Mouse (Mus musculus) adrenal gland (tissue): ENCODE data around the gene Rab5if.
"Not testable (repeated sequence)": the region's sequence is repeated elsewhere in the genome, so short reads cannot be mapped to it uniquely, and the experiment has no call there.

Experiments used
- intact Hi-C: fragments of 180-260 bp; cut with DNase I; formaldehyde crosslinking; loops from one replicate; pipeline ENCODE4 v1.15.1; 2025

The Rab5if gene

DNA sequence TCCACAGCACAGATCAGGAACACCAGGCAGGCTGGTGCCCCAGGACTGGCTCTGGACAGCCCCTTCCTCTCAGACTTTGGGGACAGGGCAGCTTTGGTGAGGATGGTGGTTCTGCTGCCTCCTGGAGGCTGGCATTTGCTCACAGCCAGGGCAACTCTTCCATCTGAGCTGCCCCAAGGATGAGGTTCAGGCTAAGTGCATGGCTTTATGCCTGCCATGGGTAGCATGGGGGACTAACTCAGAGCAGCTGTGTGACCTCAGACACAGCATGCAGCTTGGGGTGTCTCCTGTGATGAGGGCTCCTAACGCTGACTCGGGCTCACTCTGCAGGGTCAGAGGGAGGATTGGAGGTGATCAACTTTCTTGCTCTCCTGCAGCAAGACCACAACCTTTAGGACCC, 22.7 kb downstream of the Rab5if start:
- intact Hi-C loops: not testable (repeated sequence)

DNA sequence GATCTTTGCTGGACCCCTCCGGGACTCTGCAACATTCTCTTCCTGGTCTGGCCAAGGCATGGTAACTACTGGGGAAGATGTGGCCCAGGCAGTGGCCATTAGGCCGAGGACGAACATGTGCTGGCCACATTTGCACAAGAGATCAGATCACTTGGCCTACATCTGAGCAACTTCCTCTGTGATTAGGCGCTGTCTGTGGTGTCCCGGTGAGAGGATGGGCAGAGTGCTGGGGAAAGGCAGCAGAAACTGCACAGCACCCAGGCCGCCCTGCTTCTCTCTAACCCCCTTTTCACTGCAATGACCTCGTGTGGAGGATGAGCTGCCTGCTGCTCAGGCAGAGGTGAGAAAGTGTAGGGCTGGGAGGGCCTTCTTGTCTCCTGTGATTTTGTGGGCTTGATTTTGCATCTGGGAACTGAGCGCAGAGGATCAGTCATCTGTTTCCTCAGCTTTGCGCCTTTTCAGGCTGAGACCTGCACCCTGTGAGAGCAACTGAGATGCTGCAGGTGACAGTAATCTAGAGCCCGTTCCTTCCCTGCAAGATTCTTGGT, 23.2 kb downstream of the Rab5if start:
- intact Hi-C loops: no loop called here

DNA sequence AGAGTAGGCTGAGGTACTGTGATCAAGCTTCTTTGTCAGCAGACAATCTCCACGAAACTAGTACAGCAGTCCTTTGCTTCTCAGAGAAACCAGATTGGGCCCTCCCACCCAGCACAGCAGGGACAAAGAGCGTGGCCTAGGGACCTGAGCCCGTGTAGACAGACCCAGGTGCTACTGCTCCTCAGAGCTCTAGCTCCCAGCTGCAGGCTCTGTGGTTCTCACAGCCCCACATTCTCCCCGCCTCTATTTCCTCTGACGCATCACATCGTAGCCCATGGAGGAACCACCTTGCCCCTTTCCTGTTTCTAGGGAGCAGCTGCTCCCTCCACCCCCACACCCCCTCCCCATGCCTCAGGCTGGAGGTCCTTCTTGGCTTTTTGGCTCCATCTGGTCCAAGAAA, 24.1 kb downstream of the Rab5if start, which contains the start of gene Sla2:
Sla2 (minus strand) TSS at position 176 of the 400 bp plus-strand sequence.
- intact Hi-C loops: no loop called here

DNA sequence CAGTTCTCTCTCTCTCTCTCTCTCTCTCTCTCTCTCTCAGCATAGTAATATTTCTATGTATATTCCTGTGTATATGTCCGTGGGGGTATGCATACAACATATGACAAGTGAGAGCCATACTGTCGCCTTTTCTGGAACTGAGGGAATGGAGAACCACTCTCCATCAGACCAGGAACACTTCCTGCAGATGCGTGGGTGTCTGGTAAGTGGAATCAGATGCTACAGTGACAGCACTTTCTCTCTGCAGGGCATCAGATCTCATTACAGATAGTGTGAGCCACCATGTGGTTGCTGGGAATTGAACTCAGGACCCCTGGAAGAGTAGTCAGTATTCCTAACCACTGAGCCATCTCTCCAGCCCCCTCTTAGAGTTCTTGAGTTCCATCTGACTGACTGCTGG, 25.6 kb downstream of the Rab5if start:
- intact Hi-C loops: no loop called here

DNA sequence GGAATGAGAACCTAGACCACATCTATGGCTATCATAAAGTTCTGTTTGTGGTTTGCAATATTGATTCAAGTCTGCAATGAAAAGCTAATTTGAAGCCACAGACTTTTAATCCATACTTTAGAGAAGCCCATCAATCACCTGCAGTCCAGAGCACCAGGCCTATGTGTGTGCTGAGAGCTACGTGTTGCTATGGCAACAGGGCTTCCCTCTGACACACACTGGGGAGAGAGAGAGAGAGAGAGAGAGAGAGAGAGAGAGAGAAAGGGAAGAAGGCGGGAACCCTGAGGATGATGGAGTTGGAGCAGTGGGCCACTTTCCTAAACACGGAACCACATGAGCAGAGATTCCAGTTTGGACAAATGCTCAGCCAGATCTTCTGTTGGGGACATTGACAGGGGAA, 29.3 kb downstream of the Rab5if start:
- intact Hi-C loops: no loop called here

DNA sequence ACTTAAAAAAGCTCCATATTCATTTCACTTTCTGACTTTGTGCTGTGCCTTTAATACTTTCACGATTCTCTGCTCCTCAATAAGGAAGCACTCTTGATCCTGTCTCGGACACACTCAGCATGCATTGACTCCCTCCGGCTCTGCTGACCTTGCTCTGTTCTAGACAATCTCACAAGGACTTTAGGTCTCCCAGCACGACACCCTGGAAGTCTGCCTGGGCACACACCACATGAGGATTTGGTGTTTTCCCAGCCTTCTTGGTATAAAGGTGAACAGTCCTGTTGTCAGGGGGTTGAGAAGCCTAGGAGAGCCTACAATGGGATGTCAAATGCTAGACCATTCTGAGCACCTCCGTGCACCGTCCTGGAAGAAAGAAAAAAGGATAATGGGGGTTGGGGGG, 29.9 kb downstream of the Rab5if start:
- intact Hi-C loops: no loop called here

DNA sequence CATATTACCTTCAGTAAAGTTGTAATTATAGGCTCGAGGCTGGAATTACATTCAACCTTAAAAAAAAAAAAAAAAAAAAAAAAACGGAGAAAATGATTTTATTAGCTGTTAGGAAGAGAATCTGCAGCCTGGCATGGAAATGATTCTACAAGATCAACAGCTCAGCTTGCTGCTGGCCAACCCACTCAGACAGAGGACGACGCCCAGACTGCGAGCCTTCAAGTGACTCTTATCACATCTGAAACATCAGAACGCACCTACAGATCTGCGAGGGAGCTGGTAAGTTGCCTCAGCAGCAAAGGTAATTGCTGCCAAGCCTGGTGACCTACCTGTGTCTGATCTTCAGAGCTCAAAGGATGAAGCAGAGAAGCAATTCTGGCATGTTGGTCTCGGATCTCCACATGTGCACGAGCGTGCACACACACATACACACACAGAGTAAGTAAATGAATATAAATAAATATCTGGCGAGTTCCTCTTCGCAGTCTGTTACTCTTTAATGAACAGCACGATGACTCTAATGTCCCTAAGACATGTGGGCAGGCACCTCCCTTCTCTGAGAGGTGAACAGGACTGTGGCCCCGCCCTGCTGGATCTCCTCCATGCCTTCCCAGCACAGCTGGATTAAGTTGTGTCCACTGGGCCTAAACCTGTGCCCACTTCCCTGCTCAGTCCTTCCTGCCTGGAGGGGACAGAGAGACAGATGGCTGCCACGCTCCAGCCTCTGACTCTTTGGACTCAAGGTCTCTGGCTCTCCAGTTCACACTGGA, 31.8 kb downstream of the Rab5if start:
- intact Hi-C loops: no loop called here

DNA sequence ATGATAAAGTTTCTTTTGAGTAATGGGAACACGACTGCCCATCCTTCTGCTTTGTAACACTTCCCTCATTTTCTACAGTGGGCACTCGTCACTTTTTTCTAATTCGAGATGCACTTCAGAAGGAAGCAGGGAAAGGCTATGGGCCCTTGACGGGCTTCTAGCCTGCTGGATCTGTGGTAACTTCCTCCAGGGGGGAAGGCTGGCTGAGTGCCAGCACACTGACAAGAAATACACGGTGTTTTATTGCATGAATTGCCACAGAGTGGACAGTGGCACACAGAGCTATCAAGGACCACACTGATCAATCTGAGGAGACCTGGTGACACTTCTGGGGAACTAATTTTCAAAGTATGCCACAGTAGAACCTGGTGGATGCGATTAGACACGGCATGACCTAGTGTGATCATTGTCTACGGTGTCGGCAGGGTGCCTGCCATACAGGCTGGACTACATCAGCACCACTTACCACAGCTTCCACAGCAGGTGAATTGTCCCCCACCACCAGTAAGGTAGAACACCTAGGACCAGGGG, 33.5 kb downstream of the Rab5if start:
- intact Hi-C loops: no loop called here

DNA sequence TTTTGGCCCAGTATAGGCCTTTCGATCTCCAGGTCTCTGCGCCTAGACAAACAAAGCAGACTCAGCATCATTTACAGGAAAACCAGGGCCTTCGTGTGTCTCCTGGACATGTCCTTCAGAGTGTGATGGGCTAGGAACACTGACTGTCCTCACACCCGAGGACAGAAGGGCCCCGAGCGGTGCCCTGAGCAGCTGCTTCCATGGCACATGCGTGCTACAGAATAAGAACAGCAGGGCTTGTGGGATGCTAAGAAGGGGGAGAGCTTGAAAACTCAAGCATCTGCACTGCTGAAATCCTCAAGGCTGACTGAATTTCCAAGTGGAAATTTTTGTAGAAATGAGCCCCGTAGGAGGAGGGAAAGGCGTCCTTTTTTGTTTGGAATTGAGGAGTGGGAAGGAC, 34.1 kb downstream of the Rab5if start:
- intact Hi-C loops: no loop called here

DNA sequence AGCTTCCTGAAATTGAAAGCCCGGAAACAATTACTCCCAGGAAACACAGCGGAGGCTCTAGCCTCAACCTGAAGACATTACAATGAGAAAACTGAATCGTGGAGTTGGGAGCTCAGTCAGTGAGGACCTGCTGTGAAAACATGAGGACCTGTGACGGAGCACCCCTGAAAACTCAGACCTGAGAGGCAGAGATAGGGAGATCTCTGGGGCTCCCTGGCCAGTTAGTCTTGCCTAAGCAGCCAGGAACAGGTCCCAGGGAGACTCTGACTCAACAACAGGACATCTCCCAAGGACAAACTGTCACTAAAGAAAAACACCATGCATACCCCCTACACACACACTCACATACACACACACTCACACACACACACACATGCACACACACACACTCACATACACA, 35.4 kb downstream of the Rab5if start:
- intact Hi-C loops: no loop called here

DNA sequence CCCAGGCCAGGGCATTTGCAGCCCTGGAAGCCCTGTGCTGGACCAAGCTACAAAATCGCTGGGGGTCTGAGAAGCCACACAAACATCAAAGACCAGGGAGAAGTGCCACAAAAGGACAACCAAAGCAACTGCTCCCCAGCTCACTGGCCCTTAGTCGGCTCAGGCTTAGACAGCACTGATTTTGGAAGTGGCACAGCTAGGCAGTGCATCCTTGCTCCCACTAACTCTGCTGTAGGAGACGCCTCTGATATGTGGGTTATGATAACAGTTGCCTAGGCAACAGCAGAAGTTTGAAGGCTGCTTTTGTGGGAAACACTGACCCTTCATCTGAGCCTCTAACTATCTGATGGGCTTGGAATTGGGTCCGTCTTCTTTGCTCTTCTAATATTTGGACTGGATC, 36.3 kb downstream of the Rab5if start:
- intact Hi-C loops: no loop called here

DNA sequence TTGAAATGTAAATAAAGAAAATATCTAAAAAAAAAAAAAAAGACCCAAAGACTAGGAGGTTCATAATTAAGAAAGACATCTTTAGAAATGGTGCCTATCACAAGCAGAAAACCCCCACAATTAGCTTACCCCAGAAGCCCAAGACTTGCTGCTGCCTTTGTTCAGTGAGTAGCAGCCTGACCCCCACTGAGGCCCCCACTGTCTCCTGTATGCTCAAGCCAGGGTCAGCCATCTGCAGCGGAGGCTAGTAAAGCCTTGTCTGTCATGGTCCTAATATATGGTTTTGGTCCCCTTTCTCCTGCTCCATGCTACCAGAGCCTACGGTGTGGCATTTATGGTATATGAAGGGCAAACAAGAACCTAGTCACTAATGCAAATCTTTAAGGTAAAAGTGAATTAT, 38.4 kb downstream of the Rab5if start:
- intact Hi-C loops: loop anchor here (10.0 kb wide), 2 partner anchors 93 to 123 kb away; partner anchors contain the start of gene Ndrg3

DNA sequence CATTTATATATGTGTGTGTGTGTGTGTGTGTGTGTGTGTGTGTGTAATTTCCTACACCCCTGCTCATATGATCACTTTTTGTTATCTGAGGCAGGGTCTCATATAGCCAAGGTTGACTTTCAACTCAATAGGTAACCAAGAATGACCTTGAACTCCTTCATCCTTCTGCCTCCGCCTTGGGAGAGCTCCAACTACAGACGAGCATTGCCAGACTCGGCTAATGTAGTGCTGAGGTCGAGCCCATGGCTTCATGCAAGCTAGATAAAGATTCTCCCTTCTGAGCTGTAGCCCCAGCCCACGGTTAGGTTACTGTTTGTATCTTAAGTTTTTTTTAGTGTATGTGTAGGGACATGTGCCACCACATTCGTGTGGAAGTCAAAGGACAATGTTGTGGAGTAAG, 39.0 kb downstream of the Rab5if start:
- intact Hi-C loops: loop anchor here (10.0 kb wide), 2 partner anchors 93 to 123 kb away; partner anchors contain the start of gene Ndrg3

DNA sequence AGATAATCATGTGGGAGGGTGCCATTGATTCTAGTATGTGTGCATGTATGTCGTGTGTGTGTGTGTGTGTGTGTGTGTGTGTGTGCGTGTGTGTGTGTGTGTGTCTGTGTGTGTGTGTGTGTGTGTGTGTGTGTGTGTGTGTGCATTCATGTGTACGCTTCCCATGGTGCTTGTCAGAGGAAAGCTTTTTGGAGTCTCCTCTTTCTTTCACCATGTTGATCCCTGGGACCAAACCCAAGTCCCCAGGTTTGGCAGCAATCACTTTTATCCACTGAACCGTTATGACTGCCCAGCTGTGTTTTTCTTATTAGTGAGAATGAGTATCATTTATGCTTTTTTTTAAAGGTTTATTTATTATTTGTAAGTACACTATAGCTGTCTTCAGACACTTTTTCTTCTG, 39.5 kb downstream of the Rab5if start:
- intact Hi-C loops: loop anchor here (10.0 kb wide), 2 partner anchors 92 to 122 kb away; partner anchors contain the start of gene Ndrg3

DNA sequence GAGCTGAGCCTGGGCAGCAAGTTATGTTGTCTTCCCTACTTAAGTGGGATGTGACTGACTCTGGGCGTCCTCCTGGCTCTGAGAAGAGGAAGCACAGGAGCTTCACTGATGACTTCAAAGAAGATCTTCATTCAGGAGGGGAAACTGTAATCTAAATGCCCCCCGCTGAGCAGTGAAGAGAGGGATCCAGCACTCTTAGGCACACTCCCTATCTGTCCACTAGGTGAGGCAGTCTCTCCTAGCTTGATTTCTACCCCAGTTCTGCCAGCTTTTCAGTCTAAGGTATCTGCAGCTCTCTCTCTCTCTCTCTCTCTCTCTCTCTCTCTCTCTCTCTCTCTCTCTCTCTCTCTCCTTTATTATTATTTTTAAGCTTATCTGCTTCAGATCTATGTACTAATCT, 40.4 kb downstream of the Rab5if start:
- intact Hi-C loops: loop anchor here (10.0 kb wide), 2 partner anchors 91 to 121 kb away; partner anchors contain the start of gene Ndrg3

DNA sequence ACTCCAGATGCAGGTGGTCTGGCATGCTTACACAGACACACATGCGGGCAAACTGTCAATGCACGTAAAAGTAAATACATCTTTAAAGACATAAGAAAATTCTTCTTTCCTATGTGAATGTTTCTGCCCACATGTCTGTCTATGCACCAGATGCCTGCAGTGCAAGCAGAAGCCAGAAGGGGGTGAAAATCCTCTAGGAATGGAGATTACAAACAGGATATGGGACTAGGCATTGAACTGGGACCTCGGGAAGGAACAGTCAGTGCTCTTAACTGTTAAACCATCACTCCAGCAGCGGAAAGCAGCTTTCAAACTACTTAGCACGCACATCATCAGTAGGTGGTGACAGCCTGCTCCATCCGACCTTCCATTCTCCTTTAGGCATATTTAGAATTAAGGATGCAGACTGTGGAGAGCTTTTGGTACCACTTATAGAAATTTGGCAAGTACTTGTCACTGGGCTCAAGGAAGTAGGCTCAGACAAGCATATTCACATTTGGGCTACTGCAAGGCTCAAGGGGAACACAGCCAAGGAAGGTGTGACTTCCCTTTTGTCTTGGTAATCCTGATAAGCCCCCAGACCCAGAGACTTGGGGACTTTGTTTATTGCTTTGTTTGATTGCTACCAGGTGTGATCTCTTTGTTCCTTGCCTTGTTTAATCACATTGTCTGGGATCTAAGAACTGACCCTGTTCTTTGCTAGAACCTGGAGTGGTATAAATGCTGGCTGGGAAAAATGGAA, 42.2 kb downstream of the Rab5if start:
- intact Hi-C loops: loop anchor here (5.0 to 10.0 kb wide), 3 partner anchors 90 to 192 kb away; partner anchors contain the start of gene Ndrg3

DNA sequence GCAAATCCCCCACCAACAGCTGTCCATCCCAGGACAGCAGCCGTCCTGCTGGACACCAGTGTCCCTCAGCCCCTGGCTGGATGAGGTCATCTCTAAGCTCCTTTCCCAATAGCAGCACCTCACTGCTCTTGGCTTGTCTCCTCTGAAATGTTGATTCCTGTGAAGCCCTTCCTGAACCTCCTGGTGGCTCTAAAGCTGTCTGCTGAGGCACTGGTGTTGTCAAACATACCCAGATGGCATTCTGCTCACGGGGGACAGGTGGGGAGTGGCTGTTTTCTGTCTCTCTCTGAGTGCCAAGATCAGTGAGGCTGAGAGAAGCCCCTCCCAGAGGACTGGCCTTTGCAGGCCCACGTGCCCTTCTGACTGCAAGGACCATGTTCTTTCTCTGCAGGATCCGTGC, 43.0 kb downstream of the Rab5if start:
- intact Hi-C loops: loop anchor here (5.0 to 10.0 kb wide), 3 partner anchors 89 to 191 kb away; partner anchors contain the start of gene Ndrg3

DNA sequence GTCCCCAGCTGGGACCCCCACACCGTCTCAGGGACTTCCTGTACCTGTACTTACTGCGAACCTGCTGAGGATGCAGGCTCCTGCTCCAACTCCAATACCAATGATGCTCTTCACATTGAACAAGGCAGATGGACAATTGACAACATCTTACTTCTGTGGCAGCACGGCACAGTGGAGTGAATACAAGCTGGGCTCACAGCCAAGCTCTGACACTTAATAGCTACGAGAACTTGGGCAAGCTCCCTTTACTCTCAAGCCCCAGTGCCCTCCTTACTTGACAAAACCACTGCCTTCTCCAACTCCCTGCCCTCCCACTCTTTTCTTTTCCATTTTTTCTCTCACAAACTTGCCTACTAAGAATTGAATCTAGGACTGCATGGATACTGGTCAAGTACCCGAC, 50.3 kb downstream of the Rab5if start:
- intact Hi-C loops: loop anchor here (5.0 kb wide), 1 partner anchor 34 kb away; no protein-coding TSS in a partner anchor

DNA sequence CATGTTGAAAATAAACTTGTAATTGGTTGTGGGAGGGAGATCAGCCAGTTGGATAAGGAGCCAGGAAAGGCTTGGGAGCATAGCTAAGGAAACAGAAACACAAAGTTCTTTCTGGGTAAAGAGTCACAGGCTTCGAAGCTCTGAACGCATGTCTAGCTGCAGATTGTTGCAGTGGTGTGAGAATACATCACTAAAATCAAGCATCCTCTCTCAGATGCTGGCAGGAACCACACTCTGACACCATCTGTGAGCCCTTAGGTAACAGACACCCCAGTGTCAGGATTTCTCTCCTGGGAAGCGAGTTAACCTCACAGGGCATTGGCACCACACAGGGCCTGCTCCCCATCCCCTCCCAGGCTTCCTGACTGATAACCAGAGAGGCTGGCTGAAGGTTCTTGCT, 52.6 kb downstream of the Rab5if start:
- intact Hi-C loops: no loop called here

DNA sequence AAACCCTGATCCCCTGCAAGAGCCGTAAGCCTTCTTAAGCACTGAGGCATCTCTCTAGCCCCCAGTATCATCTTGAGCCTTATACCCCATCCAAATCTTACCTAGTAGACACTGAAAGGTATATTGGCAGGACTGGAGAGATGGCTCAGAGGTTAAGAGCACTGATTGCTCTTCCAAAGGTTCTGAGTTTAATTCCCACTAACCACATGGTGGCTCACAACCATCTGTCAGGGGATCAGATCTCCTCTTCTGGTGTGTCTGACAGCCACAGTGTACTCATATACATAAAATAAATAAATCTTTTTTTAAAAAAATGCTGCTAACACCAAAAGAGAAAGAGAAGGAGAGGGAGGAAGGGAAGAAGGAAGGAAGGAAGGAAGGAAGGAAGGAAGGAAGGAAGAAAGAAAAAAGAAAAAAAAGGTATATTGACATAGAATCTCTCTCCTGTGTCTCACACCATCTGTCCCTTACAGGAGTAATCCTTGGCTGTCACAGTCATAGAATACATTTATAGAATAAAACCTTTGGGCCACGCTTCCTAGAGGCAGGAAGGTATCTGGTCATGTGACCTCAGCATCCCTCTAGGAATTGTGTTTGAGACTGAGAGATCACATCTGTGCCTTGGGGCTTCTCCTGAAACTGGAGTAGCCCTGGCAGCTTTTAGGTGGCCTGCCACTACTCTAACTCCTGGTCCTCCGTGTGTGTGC, 53.6 kb downstream of the Rab5if start:
- intact Hi-C loops: no loop called here

DNA sequence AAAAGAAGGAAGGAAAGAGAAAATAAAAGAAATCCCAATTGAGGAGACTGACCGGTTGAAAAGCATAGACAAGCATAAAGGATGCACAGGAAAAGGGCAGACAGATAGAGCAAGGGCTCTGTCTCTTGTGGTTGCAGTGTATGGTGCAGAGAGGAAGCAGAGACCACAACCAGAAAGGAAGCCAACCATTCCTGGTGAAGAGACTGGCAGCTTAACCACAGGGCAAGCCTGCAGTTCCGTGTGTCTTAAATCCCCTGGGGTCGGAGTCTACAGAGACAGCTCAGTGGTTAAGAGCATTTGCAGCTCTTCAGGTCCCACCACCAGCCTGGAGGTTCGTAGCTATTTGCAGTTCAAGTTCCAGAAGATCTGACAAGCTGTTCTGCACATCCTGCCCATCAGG, 55.6 kb downstream of the Rab5if start:
- intact Hi-C loops: no loop called here
